Mouse (Mus musculus): Measurements from ENCODE around the gene Zdhhc18. TPM values are rescaled to one million over a fixed set of nuclear protein-coding genes. Genes with fewer than 3 reads are reported as not detected.

Gene Zdhhc18
- polyA plus RNA-seq, 1 experiment: 4.5 TPM

GRCm38 (mm10) chr4:133630326-133630920 is 19.5 kb downstream of the Zdhhc18 start:
- no peak overlapping the region for H3K4me3 ChIP-seq (ENCODE audit: control insufficient read depth, low read depth, low read length)
- peaks cover 11% of the 10 kb centered on the region for H3K4me1 ChIP-seq (ENCODE audit: control insufficient read depth, insufficient read depth, low read length)
- H3K36me3 ChIP-seq (ENCODE audit: control insufficient read depth, insufficient read depth, low read length): no peaks in the 10 kb centered on the region
- no peak for TF ChIP-seq POLR2A (IDR thresholded peaks at IDR 0.05; ENCODE audit: control insufficient read depth, low read depth, low read length)
- no peak for TF ChIP-seq CTCF (IDR thresholded peaks at IDR 0.05; ENCODE audit: control insufficient read depth, insufficient read depth, insufficient replicate concordance, low read depth, low read length)
- H3K27me3 ChIP-seq (ENCODE audit: control insufficient read depth, insufficient read depth, low read length): peaks cover 5% of the 10 kb centered on the region; the same call in 1 of the 2 replicates
- no peak overlapping the region for H3K27ac ChIP-seq (ENCODE audit: control insufficient read depth, insufficient read depth, low read depth, low read length)

DNA sequence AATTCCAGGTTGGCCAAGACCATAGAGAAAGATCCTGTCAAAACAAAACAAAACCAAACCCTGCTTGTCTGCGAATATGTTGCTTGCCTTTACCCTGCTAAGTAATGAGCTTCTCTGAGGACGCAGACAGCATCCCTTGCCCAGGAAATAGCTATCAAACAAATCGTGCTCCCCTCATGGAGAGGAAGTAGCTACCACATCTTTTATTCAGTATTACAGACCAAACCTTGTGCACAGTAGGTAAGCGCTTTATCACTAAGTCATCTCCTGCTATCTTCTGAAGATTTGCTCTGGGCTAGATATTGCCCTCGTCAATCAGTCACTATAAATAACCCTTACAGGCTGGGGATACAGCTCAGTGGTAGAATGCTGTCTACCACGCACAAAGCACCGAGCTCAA is 20.8 kb downstream of the Zdhhc18 start:
- H3K27me3 ChIP-seq (ENCODE audit: control insufficient read depth, insufficient read depth, low read length): peaks cover 5% of the 10 kb centered on the region; the same call in 1 of the 2 replicates
- no peaks in the 10 kb centered on the region for H3K36me3 ChIP-seq (ENCODE audit: control insufficient read depth, insufficient read depth, low read length)
- no peak overlapping the region for H3K4me3 ChIP-seq (ENCODE audit: control insufficient read depth, low read depth, low read length)
- no peak overlapping the region for H3K27ac ChIP-seq (ENCODE audit: control insufficient read depth, insufficient read depth, low read depth, low read length)
- H3K4me1 ChIP-seq (ENCODE audit: control insufficient read depth, insufficient read depth, low read length): peaks cover 11% of the 10 kb centered on the region
- TF ChIP-seq POLR2A (IDR thresholded peaks at IDR 0.05; ENCODE audit: control insufficient read depth, low read depth, low read length): no peak
- TF ChIP-seq CTCF (IDR thresholded peaks at IDR 0.05; ENCODE audit: control insufficient read depth, insufficient read depth, insufficient replicate concordance, low read depth, low read length): no peak

GRCm38 (mm10) chr4:133628517-133628916 is 21.4 kb downstream of the Zdhhc18 start:
- TF ChIP-seq CTCF (IDR thresholded peaks at IDR 0.05; ENCODE audit: control insufficient read depth, insufficient read depth, insufficient replicate concordance, low read depth, low read length) (no peak), POLR2A (IDR thresholded peaks at IDR 0.05; ENCODE audit: control insufficient read depth, low read depth, low read length) (no peak)
- Histone ChIP-seq H3K27me3 (ENCODE audit: control insufficient read depth, insufficient read depth, low read length) (peaks cover 5% of the 10 kb centered on the region; the same call in 1 of the 2 replicates), H3K27ac (ENCODE audit: control insufficient read depth, insufficient read depth, low read depth, low read length) (no peak overlapping the region), H3K36me3 (ENCODE audit: control insufficient read depth, insufficient read depth, low read length) (no peaks in the 10 kb centered on the region), H3K4me1 (ENCODE audit: control insufficient read depth, insufficient read depth, low read length) (peaks cover 10% of the 10 kb centered on the region), H3K4me3 (ENCODE audit: control insufficient read depth, low read depth, low read length) (no peak overlapping the region)

GRCm38 (mm10) chr4:133627039-133627438 is 22.9 kb downstream of the Zdhhc18 start:
- no peak for TF ChIP-seq POLR2A (IDR thresholded peaks at IDR 0.05; ENCODE audit: control insufficient read depth, low read depth, low read length)
- TF ChIP-seq CTCF (IDR thresholded peaks at IDR 0.05; ENCODE audit: control insufficient read depth, insufficient read depth, insufficient replicate concordance, low read depth, low read length): no peak

GRCm38 (mm10) chr4:133626621-133627020 is 23.3 kb downstream of the Zdhhc18 start:
- Histone ChIP-seq H3K36me3 (ENCODE audit: control insufficient read depth, insufficient read depth, low read length) (no peaks in the 10 kb centered on the region), H3K4me3 (ENCODE audit: control insufficient read depth, low read depth, low read length) (no peak overlapping the region), H3K4me1 (ENCODE audit: control insufficient read depth, insufficient read depth, low read length) (no peaks in the 10 kb centered on the region), H3K27me3 (ENCODE audit: control insufficient read depth, insufficient read depth, low read length) (no peaks in the 10 kb centered on the region), H3K27ac (ENCODE audit: control insufficient read depth, insufficient read depth, low read depth, low read length) (no peak overlapping the region)
- TF ChIP-seq POLR2A (IDR thresholded peaks at IDR 0.05; ENCODE audit: control insufficient read depth, low read depth, low read length) (no peak), CTCF (IDR thresholded peaks at IDR 0.05; ENCODE audit: control insufficient read depth, insufficient read depth, insufficient replicate concordance, low read depth, low read length) (no peak)

More at GRCm38 (mm10) chr4:133627039-133627438, 22.9 kb downstream of the Zdhhc18 start:
- Histone ChIP-seq H3K4me3 (ENCODE audit: control insufficient read depth, low read depth, low read length) (no peak overlapping the region), H3K4me1 (ENCODE audit: control insufficient read depth, insufficient read depth, low read length) (peaks cover under 1% of the 10 kb centered on the region; the same call in 1 of the 2 replicates), H3K36me3 (ENCODE audit: control insufficient read depth, insufficient read depth, low read length) (no peaks in the 10 kb centered on the region), H3K27ac (ENCODE audit: control insufficient read depth, insufficient read depth, low read depth, low read length) (no peak overlapping the region), H3K27me3 (ENCODE audit: control insufficient read depth, insufficient read depth, low read length) (no peaks in the 10 kb centered on the region)

DNA sequence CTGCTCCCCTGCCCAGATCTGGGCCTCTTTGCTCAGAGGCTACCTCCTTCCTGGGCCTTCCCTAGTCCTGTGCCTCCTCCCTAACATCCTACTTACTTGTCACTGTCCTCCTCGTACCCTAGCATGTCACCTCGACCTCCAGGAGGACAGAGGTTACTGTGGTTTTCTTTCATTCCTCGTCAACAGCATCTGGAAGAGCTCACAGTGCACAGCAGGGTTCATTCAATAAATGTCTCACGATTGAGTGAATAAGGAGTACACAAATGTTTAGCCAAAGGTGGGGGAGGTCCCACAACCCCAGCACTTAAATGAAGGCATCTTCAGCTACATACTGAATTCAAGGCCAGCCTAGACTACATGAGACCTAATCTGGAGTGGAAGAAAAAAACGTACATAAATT is 23.7 kb downstream of the Zdhhc18 start:
- H3K4me3 ChIP-seq (ENCODE audit: control insufficient read depth, low read depth, low read length): no peak overlapping the region
- no peaks in the 10 kb centered on the region for H3K4me1 ChIP-seq (ENCODE audit: control insufficient read depth, insufficient read depth, low read length)
- TF ChIP-seq CTCF (IDR thresholded peaks at IDR 0.05; ENCODE audit: control insufficient read depth, insufficient read depth, insufficient replicate concordance, low read depth, low read length) (no peak), POLR2A (IDR thresholded peaks at IDR 0.05; ENCODE audit: control insufficient read depth, low read depth, low read length) (no peak)
- no peaks in the 10 kb centered on the region for H3K27me3 ChIP-seq (ENCODE audit: control insufficient read depth, insufficient read depth, low read length)
- no peaks in the 10 kb centered on the region for H3K36me3 ChIP-seq (ENCODE audit: control insufficient read depth, insufficient read depth, low read length)
- no peak overlapping the region for H3K27ac ChIP-seq (ENCODE audit: control insufficient read depth, insufficient read depth, low read depth, low read length)

DNA sequence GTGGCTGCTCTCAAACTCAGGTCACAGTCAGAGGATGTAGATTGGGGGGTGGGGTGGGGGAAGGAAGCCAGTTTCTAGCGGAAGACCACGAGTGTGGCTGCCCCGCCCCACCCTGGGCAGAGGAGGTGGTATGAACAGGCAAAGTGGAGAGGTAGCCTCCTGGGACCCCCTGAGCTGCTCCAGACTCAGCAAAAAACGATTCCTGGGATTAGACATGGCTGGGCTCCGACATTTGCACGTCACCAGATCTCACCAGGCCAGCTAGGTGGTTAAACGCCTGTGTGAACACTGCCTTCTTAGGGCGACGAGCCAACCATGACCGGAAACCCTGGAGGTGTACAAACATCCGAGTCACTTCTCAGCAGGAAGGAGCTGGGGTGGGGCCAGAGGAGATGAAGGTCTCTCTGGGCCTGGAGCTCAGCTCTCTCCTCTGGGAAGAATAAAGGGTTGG is 24.3 kb downstream of the Zdhhc18 start:
- Histone ChIP-seq H3K4me3 (ENCODE audit: control insufficient read depth, low read depth, low read length) (no peak overlapping the region), H3K36me3 (ENCODE audit: control insufficient read depth, insufficient read depth, low read length) (no peaks in the 10 kb centered on the region), H3K4me1 (ENCODE audit: control insufficient read depth, insufficient read depth, low read length) (no peaks in the 10 kb centered on the region), H3K27ac (ENCODE audit: control insufficient read depth, insufficient read depth, low read depth, low read length) (no peak overlapping the region), H3K27me3 (ENCODE audit: control insufficient read depth, insufficient read depth, low read length) (no peaks in the 10 kb centered on the region)
- TF ChIP-seq CTCF (IDR thresholded peaks at IDR 0.05; ENCODE audit: control insufficient read depth, insufficient read depth, insufficient replicate concordance, low read depth, low read length) (no peak), POLR2A (IDR thresholded peaks at IDR 0.05; ENCODE audit: control insufficient read depth, low read depth, low read length) (no peak)

All from testis, adult 2 months (tissue).